Mouse (Mus musculus): ENCODE results near the gene Kcnc3. TPM values are rescaled to one million over a fixed set of nuclear protein-coding genes. Genes with fewer than 3 reads are reported as not detected.

Kcnc3 gene
- polyA plus RNA-seq, 1 experiment from 2014 or later: 0.30 TPM

DNA sequence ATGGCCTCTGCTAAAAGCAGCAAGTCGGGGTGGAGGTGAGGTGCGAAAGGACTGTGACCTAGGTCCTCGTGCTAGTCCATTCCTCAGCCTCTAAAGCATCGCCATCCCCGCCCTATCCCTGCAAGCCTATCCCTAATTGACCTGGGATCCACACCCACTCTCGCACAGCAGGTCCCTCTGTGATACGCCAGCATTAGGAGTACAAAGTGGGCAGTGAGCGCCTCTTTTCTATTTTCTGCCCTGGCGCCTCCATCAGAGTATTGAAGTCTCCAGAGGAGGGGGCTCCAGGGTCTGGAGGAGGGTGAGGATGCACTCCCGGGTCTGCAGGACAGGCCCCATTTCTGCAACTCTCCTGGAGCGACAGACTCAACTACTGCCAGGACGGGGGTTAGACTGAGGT, 2.1 kb upstream of the Kcnc3 start:
- 7% methylated on average over 12 of the region's 12 CpGs for WGBS
- Histone ChIP-seq H3K4me1 (peaks cover 38% of the 10 kb centered on the region), H3K36me3 (no peaks in the 10 kb centered on the region), H3K9ac (no peak overlapping the region), H3K9me3 (no peaks in the 10 kb centered on the region), H3K27me3 (replicated peaks) (peaks cover 74% of the 10 kb centered on the region), H3K4me2 (peak overlapping the region; percentile 100), H3K27ac (no peak overlapping the region), H3K4me3 (replicated peaks) (peak overlapping the region; percentile 55)
- no peak for ATAC-seq (ENCODE audit: insufficient read depth, low FRiP score, low read depth)

DNA sequence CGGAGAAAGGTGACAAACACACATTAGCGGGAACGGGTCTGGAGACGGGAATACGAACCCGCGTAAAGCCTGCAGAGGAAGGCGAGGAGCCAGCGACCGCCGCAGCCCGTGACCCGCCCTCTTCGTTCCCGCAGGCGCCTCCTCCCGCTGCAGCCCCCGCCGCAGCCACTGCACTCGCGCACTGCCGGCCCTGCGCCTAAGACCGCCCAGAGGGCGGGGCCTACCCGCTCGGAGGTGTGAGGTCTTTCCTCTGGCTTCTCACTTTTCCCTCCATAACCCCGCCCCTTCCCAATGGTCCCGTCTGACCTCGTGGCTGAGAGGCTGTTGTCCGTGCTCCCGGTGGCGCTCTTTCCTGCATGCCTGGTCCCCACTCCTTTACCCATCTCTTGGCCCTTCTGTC, 1.3 kb upstream of the Kcnc3 start:
- Histone ChIP-seq H3K4me3 (replicated peaks) (peak overlapping the region; percentile 55), H3K9me3 (no peaks in the 10 kb centered on the region), H3K27me3 (replicated peaks) (peaks cover 78% of the 10 kb centered on the region), H3K36me3 (no peaks in the 10 kb centered on the region), H3K27ac (no peak overlapping the region), H3K9ac (0 out of 2 replicates have a peak overlapping the region, but pooled peaks have one; percentile 19), H3K4me1 (peaks cover 45% of the 10 kb centered on the region), H3K4me2 (peak overlapping the region; percentile 100)
- under 1% methylated on average over 30 of the region's 33 CpGs for WGBS
- peak; percentile 52 for ATAC-seq (ENCODE audit: insufficient read depth, low FRiP score, low read depth)

DNA sequence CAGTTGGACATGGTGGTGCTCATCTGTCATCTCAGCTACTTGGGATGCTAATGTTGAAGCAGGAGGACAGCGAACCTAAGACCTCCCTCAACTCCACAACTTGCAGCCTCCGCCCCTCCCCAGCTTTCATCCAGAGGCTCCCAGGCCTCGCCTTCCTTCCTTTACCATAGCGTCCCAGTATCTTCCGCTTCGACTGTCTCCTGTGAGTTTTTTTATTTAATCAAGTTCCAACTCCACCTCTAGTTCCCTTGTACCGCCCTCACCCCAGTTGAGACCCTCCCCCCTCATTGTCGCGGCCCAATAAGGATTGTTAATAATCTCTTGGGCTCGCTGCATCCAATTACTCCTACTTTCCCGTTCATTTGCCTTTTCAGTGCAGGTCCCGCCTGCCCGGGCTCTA, 518 bp upstream of the Kcnc3 start:
- Histone ChIP-seq H3K9me3 (no peaks in the 10 kb centered on the region), H3K4me2 (peak overlapping the region; percentile 100), H3K4me3 (replicated peaks) (peak overlapping the region; percentile 55; the same call in 1 of the 2 replicates), H3K36me3 (no peaks in the 10 kb centered on the region), H3K4me1 (peaks cover 45% of the 10 kb centered on the region), H3K9ac (no peak overlapping the region), H3K27ac (no peak overlapping the region), H3K27me3 (replicated peaks) (peaks cover 76% of the 10 kb centered on the region)
- 6% methylated on average over 13 of the region's 13 CpGs for WGBS
- no peak for ATAC-seq (ENCODE audit: insufficient read depth, low FRiP score, low read depth)

DNA sequence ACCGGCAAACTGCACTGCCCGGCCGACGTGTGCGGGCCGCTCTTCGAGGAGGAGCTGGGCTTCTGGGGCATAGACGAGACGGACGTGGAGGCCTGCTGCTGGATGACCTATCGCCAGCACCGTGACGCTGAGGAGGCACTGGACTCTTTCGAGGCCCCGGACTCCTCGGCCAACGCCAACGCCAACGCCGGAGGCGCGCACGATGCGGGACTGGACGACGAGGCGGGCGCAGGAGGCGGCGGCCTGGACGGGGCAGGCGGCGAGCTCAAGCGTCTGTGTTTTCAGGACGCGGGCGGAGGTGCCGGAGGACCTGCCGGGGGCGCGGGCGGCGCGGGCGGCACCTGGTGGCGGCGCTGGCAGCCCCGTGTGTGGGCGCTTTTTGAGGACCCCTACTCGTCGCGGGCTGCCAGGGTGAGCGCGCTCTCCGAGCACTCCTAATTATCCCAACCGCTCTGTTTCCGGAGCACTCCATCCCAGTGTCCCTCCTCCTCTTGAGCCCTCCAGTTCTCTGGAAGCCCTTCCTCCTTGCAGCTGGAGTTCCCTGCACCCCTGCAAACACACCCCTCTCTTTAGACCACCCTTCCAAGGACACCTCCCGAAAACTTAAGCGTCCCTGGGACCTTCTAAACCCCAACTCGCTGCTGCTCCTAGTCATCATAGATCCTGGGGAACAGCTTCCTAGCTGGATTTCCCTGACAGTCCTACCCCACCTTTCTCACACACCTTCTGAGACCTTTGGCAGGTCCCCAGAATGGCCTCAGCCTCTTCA, 1.1 kb downstream of the Kcnc3 start:
- Histone ChIP-seq H3K9ac (0 out of 2 replicates have a peak overlapping the region, but pooled peaks have one; percentile 22), H3K4me3 (replicated peaks) (peak overlapping the region; percentile 55), H3K27ac (no peak overlapping the region), H3K9me3 (no peaks in the 10 kb centered on the region), H3K27me3 (replicated peaks) (peaks cover 62% of the 10 kb centered on the region), H3K36me3 (no peaks in the 10 kb centered on the region), H3K4me1 (peaks cover 45% of the 10 kb centered on the region), H3K4me2 (peak overlapping the region; percentile 100)
- ATAC-seq (ENCODE audit: insufficient read depth, low FRiP score, low read depth): no peak
- under 1% methylated on average over 44 of the region's 60 CpGs for WGBS

DNA sequence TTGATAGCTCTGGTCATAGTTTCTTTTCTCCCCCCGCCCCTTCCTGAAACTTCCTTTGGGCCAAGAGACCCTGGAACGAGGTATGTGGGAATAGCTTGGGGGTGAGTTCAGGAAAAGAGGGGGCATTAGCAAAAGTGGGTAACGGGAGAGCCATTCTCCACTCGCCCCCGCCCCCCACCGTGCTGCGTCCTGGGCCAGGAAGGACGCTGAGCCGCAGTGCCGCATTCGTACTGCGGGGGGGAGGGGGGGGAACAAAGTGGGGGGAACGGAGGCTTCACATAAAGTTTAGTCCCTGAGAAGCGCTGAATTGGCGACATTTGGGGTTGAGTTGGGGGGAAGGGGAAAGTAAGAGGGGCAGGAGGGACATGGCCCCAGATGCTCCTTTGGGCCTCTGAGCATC, 2.6 kb downstream of the Kcnc3 start:
- WGBS: 6% methylated on average over 15 of the region's 15 CpGs
- ATAC-seq (ENCODE audit: insufficient read depth, low FRiP score, low read depth): no peak
- H3K36me3 ChIP-seq: no peaks in the 10 kb centered on the region
- H3K9ac ChIP-seq: no peak overlapping the region
- H3K27ac ChIP-seq: no peak overlapping the region
- H3K27me3 ChIP-seq (replicated peaks): peaks cover 47% of the 10 kb centered on the region
- H3K4me2 ChIP-seq: peak overlapping the region; percentile 22; the same call in 1 of the 2 replicates
- H3K9me3 ChIP-seq: no peaks in the 10 kb centered on the region
- no peak overlapping the region for H3K4me3 ChIP-seq (replicated peaks)
- peaks cover 39% of the 10 kb centered on the region for H3K4me1 ChIP-seq

DNA sequence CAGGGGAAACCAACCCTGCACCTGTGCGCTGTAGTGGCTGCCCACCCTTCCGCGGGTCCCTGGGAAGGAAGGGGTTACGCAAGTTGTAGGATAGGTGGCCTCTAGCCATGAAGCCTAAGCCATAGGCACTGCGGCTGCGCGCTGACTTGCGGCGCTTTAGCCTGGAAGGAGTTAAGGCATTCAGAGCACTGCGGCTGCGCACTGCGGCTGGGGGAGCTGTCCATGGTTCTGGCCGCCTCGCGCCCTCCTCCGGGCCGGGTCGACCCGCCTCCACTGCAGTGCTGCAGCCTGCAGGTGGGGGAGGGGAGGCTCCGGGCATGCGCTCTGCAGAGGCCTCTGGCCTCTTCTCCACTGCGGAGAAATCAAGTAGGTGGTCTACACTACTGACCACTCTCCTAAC, 3.3 kb downstream of the Kcnc3 start:
- Histone ChIP-seq H3K4me3 (replicated peaks) (no peak overlapping the region), H3K4me2 (peak overlapping the region; percentile 22; the same call in 1 of the 2 replicates)
- WGBS: 1% methylated on average over 22 of the region's 22 CpGs

DNA sequence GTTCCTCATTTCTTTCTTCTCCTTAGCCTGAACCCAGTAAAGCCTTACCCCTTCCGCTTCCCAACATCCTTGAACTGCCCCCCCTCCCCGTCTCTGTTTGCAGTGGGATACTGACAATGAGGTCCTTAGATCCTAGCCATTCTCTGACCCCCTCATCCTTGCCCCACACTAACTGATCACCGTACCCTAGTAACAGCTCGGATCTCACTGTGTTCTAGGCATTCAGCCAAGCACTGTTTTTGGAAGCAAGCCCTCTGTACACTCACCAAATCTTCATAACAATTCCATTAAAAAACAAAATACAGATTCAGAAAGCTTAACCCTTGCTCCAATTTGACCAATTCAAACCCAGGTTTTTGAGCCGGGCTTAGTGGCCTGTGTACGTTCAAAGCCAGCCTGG, 3.8 kb downstream of the Kcnc3 start:
- Histone ChIP-seq H3K4me1 (peaks cover 30% of the 10 kb centered on the region), H3K4me2 (no peak overlapping the region), H3K27ac (no peak overlapping the region), H3K36me3 (no peaks in the 10 kb centered on the region), H3K4me3 (replicated peaks) (no peak overlapping the region), H3K27me3 (replicated peaks) (peaks cover 34% of the 10 kb centered on the region), H3K9ac (no peak overlapping the region), H3K9me3 (no peaks in the 10 kb centered on the region)
- ATAC-seq (ENCODE audit: insufficient read depth, low FRiP score, low read depth): no peak
- WGBS: 48% methylated on average over 6 of the region's 6 CpGs

More for the DNA sequence above, 3.3 kb downstream of the Kcnc3 start:
- 0 out of 2 replicates have a peak, but pooled peaks have one; percentile 16 for ATAC-seq (ENCODE audit: insufficient read depth, low FRiP score, low read depth)
- H3K27me3 ChIP-seq (replicated peaks): peaks cover 39% of the 10 kb centered on the region
- no peaks in the 10 kb centered on the region for H3K9me3 ChIP-seq
- no peak overlapping the region for H3K9ac ChIP-seq
- no peaks in the 10 kb centered on the region for H3K36me3 ChIP-seq
- no peak overlapping the region for H3K27ac ChIP-seq
- peaks cover 35% of the 10 kb centered on the region for H3K4me1 ChIP-seq

DNA sequence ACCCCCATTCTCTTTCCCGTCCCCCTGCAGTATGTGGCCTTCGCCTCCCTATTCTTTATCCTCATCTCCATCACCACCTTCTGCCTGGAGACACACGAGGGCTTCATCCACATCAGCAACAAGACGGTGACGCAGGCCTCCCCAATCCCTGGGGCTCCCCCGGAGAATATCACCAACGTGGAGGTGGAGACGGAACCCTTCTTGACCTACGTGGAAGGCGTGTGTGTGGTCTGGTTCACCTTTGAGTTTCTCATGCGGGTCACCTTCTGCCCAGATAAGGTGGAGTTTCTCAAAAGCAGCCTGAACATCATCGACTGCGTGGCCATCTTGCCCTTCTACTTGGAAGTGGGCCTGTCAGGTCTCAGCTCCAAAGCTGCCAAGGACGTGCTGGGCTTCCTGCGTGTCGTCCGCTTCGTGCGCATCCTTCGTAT, 4.7 kb downstream of the Kcnc3 start:
- no peak overlapping the region for H3K4me2 ChIP-seq
- no peaks in the 10 kb centered on the region for H3K9me3 ChIP-seq
- H3K27me3 ChIP-seq (replicated peaks): peaks cover 30% of the 10 kb centered on the region
- no peak overlapping the region for H3K4me3 ChIP-seq (replicated peaks)
- no peak for ATAC-seq (ENCODE audit: insufficient read depth, low FRiP score, low read depth)
- peaks cover 22% of the 10 kb centered on the region for H3K4me1 ChIP-seq
- no peaks in the 10 kb centered on the region for H3K36me3 ChIP-seq
- WGBS: 94% methylated on average over 20 of the region's 20 CpGs
- H3K27ac ChIP-seq: no peak overlapping the region
- H3K9ac ChIP-seq: no peak overlapping the region

DNA sequence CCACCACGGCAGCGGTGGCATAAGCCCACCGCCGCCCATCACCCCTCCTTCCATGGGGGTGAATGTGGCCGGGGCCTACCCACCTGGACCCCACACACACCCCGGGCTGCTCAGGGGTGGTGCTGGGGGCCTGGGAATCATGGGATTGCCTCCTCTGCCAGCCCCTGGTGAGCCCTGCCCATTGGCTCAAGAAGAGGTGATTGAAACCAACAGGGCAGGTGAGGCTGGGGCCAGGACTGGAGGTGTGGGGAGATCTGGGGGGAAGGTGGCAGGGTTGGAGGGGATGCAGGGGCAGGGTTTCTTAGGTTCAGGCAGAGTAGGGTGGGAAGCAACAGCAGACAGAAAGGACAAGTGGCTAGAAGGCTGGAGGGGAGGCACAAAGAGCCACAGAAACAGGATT, 5.6 kb downstream of the Kcnc3 start:
- Histone ChIP-seq H3K36me3 (no peaks in the 10 kb centered on the region), H3K4me3 (replicated peaks) (no peak overlapping the region), H3K27ac (no peak overlapping the region), H3K27me3 (replicated peaks) (peaks cover 31% of the 10 kb centered on the region), H3K4me1 (peaks cover 16% of the 10 kb centered on the region), H3K4me2 (no peak overlapping the region), H3K9me3 (no peaks in the 10 kb centered on the region), H3K9ac (no peak overlapping the region)
- 87% methylated on average over 6 of the region's 6 CpGs for WGBS
- ATAC-seq (ENCODE audit: insufficient read depth, low FRiP score, low read depth): no peak

DNA sequence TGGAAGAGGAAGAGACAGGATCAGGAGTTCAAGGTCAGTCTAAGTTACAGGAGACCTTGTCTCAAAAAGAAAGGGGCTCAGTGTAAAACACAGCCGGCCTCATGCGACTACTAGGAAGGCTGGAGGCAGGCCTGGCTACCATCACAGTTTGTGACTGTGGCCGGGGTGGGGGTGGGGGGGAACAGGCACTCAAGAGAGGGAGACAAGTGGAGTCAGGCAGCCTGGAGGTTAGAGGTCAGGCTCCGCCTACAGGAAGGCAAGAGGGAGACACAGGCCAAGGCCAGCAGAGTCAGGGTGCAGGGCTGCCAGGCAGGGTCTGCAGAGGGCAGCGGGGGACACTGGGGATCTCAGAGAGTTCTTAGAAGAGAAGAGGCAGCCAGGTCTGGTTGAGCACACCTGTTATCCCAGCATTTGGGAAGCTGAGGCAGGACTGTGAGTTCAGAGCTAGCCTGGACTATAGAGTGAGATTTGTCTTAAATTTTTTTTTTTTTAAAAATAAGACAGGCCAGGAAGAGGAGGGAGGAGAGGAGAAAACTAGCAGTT, 6.6 kb downstream of the Kcnc3 start:
- Histone ChIP-seq H3K36me3 (no peaks in the 10 kb centered on the region), H3K4me3 (replicated peaks) (no peak overlapping the region), H3K9ac (no peak overlapping the region), H3K4me2 (no peak overlapping the region), H3K27me3 (replicated peaks) (peaks cover 31% of the 10 kb centered on the region), H3K4me1 (peaks cover 7% of the 10 kb centered on the region; the same call in 1 of the 2 replicates), H3K9me3 (no peaks in the 10 kb centered on the region), H3K27ac (no peak overlapping the region)
- ATAC-seq (ENCODE audit: insufficient read depth, low FRiP score, low read depth): no peak
- WGBS: 51% methylated on average over 5 of the region's 5 CpGs

DNA sequence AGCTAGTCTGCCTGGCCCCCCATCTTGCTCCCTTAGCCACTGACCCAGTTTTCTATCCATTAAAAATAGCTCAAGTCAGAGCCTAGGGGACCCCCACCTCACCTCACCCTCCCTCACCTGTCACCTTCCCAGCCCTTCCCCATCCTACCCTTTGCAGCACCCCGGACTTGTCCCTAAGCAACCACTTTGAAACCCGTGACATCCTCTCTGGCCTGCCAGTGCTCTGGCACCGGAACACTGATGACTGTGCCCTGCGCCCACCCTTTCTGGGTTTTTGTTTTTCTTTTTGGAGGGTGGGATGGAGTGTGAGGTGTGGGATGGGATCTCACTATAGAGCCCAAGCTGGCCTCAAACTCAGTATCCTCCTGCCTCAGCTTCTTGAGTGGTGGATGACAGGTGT, 7.2 kb downstream of the Kcnc3 start:
- no peak overlapping the region for H3K4me2 ChIP-seq
- H3K9me3 ChIP-seq: no peaks in the 10 kb centered on the region
- peaks cover 31% of the 10 kb centered on the region for H3K27me3 ChIP-seq (replicated peaks)
- peaks cover 7% of the 10 kb centered on the region; the same call in 1 of the 2 replicates for H3K4me1 ChIP-seq
- H3K9ac ChIP-seq: no peak overlapping the region
- H3K36me3 ChIP-seq: no peaks in the 10 kb centered on the region
- no peak overlapping the region for H3K27ac ChIP-seq
- no peak overlapping the region for H3K4me3 ChIP-seq (replicated peaks)
- 83% methylated on average over 4 of the region's 4 CpGs for WGBS
- ATAC-seq (ENCODE audit: insufficient read depth, low FRiP score, low read depth): no peak

DNA sequence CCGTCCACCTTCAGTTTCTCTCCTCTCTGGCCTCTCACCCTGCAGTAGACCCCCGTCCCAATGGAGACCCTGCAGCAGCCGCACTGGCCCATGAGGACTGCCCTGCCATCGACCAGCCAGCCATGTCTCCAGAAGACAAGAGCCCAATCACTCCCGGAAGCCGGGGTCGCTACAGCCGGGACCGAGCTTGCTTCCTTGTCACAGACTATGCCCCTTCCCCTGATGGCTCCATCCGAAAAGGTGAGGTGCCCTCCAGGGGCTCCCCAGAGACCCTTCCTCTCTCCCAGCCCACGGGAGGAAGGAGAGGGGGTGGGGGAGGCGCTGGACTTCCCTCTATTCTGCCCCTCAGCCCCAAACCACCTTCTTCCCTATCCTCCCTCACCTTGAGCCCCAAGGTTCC, 7.9 kb downstream of the Kcnc3 start:
- peaks cover 31% of the 10 kb centered on the region for H3K27me3 ChIP-seq (replicated peaks)
- peaks cover 7% of the 10 kb centered on the region; the same call in 1 of the 2 replicates for H3K4me1 ChIP-seq
- ATAC-seq (ENCODE audit: insufficient read depth, low FRiP score, low read depth): no peak
- H3K36me3 ChIP-seq: no peaks in the 10 kb centered on the region
- no peak overlapping the region for H3K9ac ChIP-seq
- no peaks in the 10 kb centered on the region for H3K9me3 ChIP-seq
- no peak overlapping the region for H3K4me2 ChIP-seq
- no peak overlapping the region for H3K27ac ChIP-seq
- H3K4me3 ChIP-seq (replicated peaks): no peak overlapping the region
- WGBS: 68% methylated on average over 11 of the region's 12 CpGs
